Mouse (Mus musculus): ENCODE results near the gene Gm21897.

DNA sequence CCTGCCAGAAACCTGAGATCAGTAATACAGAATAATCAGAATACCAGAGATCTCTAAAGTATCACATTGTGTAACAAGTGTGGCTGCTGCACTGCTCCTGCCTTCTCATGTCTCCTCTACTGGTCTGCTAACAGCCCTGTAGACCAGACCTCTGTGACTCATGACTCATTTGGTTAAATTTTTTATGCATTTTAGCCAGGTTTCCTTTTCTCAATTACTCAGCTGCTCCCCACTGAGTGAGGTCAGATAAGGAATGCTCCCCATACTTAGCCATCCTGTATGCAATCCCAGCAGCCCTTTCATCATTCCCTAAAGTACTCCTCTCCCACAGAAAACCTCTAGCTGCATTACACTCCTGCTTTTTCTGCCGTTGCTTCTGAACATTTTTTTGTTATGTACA lies 23.0 kb upstream of the Gm21897 start:
- TF ChIP-seq CTCF (IDR thresholded peaks at IDR 0.05; ENCODE audit: extremely low read depth, insufficient read length, insufficient replicate concordance, low read depth, low read length): no peak
- TF ChIP-seq POLR2A (IDR thresholded peaks at IDR 0.05; ENCODE audit: low read depth, low read length): no peak

Measured in small intestine, adult 2 months (tissue).